Mouse (Mus musculus) heart, postnatal 36 days (tissue): ENCODE measurements around the gene Ccdc40. TPM values are rescaled to one million over a fixed set of nuclear protein-coding genes. Genes with fewer than 3 reads are reported as not detected.
A peak's percentile ranks its signal among the peaks of the same experiment; 100 is the strongest.
"Not testable (repeated sequence)": the region's sequence is repeated elsewhere in the genome, so short reads cannot be mapped to it uniquely, and the experiment has no call there.

ENCODE experiments used
- DNase-seq, 2 experiments: peaks; one replicate each; pipeline ENCODE4 v3.0.0; 2021 to 2022
- intact Hi-C: fragments of 180-260 bp; cut with DNase I; formaldehyde crosslinking; loops from one replicate; pipeline ENCODE4 v1.15.1; 2025
- total RNA-seq, 2 experiments: library from RNA; stranded (reverse); gene quantifications; 2 replicates each; pipeline ENCODE4 v1.2.3; 2021

Gene Ccdc40
- total RNA-seq, 2 experiments from 2014 or later = 0.38 TPM; not detected in 1

- intact Hi-C loops = loop anchor here (2.0 kb wide), 1 partner anchor 31 kb away; no protein-coding TSS in a partner anchor
- DNase-seq = peak; percentile 95 to 97
These were observed 39.6 kb downstream of the Ccdc40 start, which contains the start of gene Gaa for GRCm38 (mm10) chr11:119267768-119268556. Gene Gaa, plus strand, starts transcription at chr11:119267887.

- DNase-seq = no peak
- intact Hi-C loops = loop anchor here (2.0 kb wide), 1 partner anchor 30 kb away; no protein-coding TSS in a partner anchor
These were observed 40.3 kb downstream of the Ccdc40 start for GRCm38 (mm10) chr11:119268557-119269195.

DNA sequence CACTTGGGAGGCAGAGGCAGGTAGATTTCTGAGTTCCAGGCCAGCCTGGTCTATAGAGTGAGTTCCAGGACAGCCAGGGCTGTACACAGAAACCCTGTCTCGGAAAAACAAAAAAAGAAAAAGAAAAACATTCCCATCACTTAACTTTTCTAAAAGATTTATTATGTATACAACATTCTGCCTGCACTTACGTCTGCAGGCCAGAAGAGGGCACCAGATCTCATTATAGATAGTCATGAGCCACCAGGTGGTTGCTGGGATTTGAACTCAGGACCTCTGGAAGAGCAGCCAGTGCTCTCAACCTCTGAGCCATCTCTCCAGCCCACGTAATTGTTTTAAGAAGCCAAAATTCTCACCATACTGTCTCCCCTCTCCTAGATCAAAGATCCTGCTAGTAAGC, 44.1 kb downstream of the Ccdc40 start:
- DNase-seq, intact Hi-C loops: not testable (repeated sequence)

- DNase-seq = no peak
- intact Hi-C loops = no loop called here
These were observed 45.0 kb downstream of the Ccdc40 start for GRCm38 (mm10) chr11:119273186-119273930.

- intact Hi-C loops = no loop called here
- no peak for DNase-seq
These were observed 52.7 kb downstream of the Ccdc40 start for GRCm38 (mm10) chr11:119281030-119281429.

- intact Hi-C loops = no loop called here
- DNase-seq = no peak
These were observed 57.6 kb downstream of the Ccdc40 start for GRCm38 (mm10) chr11:119285791-119286527.

- DNase-seq = no peak
- intact Hi-C loops = no loop called here
These were observed 59.0 kb downstream of the Ccdc40 start for GRCm38 (mm10) chr11:119287207-119287992.

GRCm38 (mm10) chr11:119292861-119293260, 64.5 kb downstream of the Ccdc40 start:
- intact Hi-C loops, DNase-seq: not testable (repeated sequence)

- DNase-seq = no peak
- intact Hi-C loops = loop anchor here (2.0 kb wide), 1 partner anchor 29 kb away; no protein-coding TSS in a partner anchor
These were observed 69.6 kb downstream of the Ccdc40 start for GRCm38 (mm10) chr11:119297996-119298395.

GRCm38 (mm10) chr11:119298917-119299316, 70.5 kb downstream of the Ccdc40 start:
- no peak for DNase-seq
- intact Hi-C loops = loop anchor here (2.0 kb wide), 1 partner anchor 30 kb away; no protein-coding TSS in a partner anchor

GRCm38 (mm10) chr11:119299391-119300245, 71.2 kb downstream of the Ccdc40 start, which contains the start of gene Eif4a3:
Gene Eif4a3, minus strand, starts transcription at chr11:119300089.
- DNase-seq = peak; percentile 97 to 99
- intact Hi-C loops = loop anchor here (2.0 kb wide), 2 partner anchors 31 to 55 kb away; partner anchors contain the start of genes Sgsh and Slc26a11

DNA sequence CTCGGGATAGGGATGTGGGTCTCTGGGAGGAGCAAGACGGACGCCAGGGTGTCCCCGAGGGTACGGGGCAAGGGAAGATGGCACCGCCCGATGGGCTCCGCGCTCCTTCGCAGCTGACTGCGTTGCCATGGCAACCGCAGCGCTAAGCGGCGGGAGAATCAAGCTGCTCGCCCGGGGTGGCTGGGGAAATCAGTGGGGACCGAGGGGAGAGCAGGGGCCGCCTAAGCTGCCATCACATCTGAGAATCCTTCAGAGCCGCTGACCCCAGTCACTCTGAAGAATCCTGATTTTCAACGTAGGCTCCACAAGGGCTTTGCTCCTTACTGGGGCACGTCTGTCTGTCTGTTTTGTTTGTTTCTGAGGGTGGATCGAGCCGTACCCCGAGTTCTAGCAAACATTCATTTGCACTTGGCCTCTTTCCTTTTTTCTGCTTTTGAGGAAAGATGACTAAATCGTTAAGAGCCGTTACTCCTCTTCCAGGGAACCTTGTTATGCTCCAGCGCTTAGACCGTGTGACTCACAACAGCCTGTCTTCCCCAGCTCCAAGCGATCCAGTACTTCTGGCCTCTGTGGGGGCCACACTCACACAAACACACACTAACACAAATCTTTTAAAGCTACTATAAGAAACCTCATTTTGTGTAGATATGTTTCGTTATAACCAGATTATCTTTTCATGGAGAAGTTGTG, 72.0 kb downstream of the Ccdc40 start:
- DNase-seq = no peak
- intact Hi-C loops = loop anchor here (2.0 kb wide), 1 partner anchor 54 kb away; the partner anchor contains the start of genes Sgsh and Slc26a11

DNA sequence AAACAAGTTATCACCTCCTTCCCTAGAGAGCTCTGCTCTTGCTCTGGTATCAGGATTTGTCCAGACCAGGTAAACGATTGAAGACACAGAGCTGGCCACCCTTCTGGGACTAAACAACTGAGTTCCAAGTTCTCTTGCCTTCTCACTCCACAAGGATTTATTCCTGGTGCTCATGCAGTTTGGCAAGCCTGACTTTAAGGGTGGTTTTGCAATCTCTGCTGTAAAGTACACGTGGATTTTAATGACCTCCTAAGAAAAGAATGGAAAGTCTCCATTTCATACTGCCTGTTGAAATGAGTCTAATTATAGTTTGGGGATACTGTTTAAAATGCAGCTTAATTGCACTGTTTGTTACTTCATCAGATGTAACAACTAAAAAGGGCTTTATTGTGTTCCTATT, 72.6 kb downstream of the Ccdc40 start:
- intact Hi-C loops = loop anchor here (2.0 kb wide), 1 partner anchor 54 kb away; the partner anchor contains the start of genes Sgsh and Slc26a11
- no peak for DNase-seq

GRCm38 (mm10) chr11:119304904-119305712, 76.7 kb downstream of the Ccdc40 start:
- intact Hi-C loops = no loop called here
- peak; percentile 28 for DNase-seq

- intact Hi-C loops = no loop called here
- DNase-seq = no peak
These were observed 78.6 kb downstream of the Ccdc40 start for GRCm38 (mm10) chr11:119306762-119307657.

DNA sequence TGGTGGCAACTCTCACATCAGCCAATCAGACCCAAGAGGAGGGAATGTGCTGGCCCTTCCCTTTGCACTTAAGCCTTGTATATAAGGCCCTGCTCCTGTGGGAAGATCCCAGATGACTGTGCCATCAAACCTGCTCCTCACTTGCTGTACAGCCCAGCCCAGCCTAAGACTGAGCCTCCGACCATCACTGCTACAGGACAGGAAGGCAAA, 79.2 kb downstream of the Ccdc40 start, which contains the start of gene Card14:
Gene Card14 (plus strand): TSS at position 111 of the 210 bp plus-strand sequence.
- DNase-seq = no peak
- intact Hi-C loops = no loop called here
